Mouse (Mus musculus) ES-E14 (cell line): ENCODE measurements around the gene Zbed4.

Experiments used
- CHD2 ChIP-seq: IDR thresholded peaks from 2 replicates; pipeline ENCODE4 v1.6.1; 2014; ENCODE audit warnings: mild to moderate bottlenecking, low read depth, low read length, inconsistent platforms
- HCFC1 ChIP-seq: IDR thresholded peaks from 2 replicates; pipeline ENCODE4 v1.6.1; 2012; ENCODE audit warnings: low read length, inconsistent platforms, borderline replicate concordance; ENCODE audit not compliant: insufficient read depth
- MAFK ChIP-seq: IDR thresholded peaks from 2 replicates; pipeline ENCODE4 v1.6.1; 2014; ENCODE audit warnings: mild to moderate bottlenecking, low read depth, low read length, inconsistent platforms; ENCODE audit not compliant: insufficient read depth

GRCm38 (mm10) chr15:88738466-88738865 is 13.0 kb upstream of the Zbed4 start:
- no peak for TF ChIP-seq MAFK
- no peak for TF ChIP-seq CHD2
- TF ChIP-seq HCFC1, result no peak
